Mouse (Mus musculus) layer of hippocampus, adult 2 months (tissue): ENCODE data around the gene Ccdc88a. TPM values are rescaled to one million over a fixed set of nuclear protein-coding genes. Genes with fewer than 3 reads are reported as not detected.
"Not testable (repeated sequence)": the region's sequence is repeated elsewhere in the genome, so short reads cannot be mapped to it uniquely, and the experiment has no call there.

Experiments
- DNase-seq, 2 experiments: peaks; one replicate each; pipeline ENCODE4 v3.0.0; 2022; ENCODE audit warnings: low spot score in 2 of 2
- H3K27ac ChIP-seq: fragments of 200-600 bp; 2 replicates; pipeline ENCODE4 v1.8.1; 2022
- H3K4me3 ChIP-seq: fragments of 200-600 bp; 2 replicates; pipeline ENCODE4 v1.8.1; 2022; ENCODE audit warnings: mild to moderate bottlenecking
- CTCF ChIP-seq: fragments of 200-600 bp; conservative IDR thresholded peaks from 2 replicates; pipeline ENCODE4 v1.8.1; 2022; ENCODE audit warnings: antibody characterized with exemption, mild to moderate bottlenecking, moderate library complexity
- total RNA-seq, 2 experiments: library from RNA; stranded (reverse); gene quantifications; 2 replicates each; pipeline ENCODE4 v1.2.3; 2021

Ccdc88a gene
- total RNA-seq, 2 experiments from 2014 or later: 62.8 to 69.3 TPM

DNA sequence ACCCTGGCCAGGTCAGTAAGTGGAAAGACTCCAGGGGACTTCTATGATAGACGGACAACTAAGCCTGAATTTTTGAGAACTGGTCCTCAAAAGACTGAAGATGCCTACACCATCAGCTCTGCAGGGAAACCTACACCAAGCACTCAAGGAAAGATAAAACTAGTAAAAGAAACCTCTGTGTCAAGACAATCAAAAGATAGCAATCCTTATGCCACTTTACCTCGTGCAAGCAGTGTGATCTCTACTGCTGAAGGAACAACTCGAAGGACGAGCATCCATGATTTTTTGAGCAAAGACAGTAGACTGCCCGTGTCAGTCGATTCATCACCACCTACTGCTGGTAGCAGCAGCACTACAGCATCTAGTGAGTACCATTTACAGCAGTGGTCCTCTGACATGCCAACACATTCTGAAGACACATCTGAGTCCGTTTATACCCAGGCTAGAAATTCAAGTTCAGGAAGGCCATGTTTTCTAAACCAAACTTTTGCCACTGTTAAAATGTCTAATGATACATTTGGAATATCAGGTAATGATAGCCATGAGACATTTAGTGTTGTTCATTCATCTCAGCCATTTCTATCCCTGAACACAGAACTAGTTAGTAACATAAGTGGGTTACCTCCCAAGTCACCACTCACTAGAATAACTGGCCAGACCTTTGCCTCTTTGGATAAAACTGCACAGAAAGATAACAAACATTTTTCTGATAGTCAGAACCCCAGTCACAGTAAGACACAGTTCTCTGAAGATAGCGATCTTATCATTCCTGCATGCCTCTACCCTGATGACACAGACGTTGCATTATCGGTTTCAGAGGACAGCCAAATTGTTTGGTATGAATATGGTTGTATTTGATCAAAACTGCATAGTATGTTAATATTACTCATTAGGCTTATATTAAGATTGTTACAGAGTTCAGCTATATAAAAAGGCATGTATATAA, 130.8 kb downstream of the Ccdc88a start:
- no peak for TF ChIP-seq CTCF
- Histone ChIP-seq H3K4me3 (no peak overlapping the region), H3K27ac (no peak overlapping the region)
- DNase-seq: no peak

DNA sequence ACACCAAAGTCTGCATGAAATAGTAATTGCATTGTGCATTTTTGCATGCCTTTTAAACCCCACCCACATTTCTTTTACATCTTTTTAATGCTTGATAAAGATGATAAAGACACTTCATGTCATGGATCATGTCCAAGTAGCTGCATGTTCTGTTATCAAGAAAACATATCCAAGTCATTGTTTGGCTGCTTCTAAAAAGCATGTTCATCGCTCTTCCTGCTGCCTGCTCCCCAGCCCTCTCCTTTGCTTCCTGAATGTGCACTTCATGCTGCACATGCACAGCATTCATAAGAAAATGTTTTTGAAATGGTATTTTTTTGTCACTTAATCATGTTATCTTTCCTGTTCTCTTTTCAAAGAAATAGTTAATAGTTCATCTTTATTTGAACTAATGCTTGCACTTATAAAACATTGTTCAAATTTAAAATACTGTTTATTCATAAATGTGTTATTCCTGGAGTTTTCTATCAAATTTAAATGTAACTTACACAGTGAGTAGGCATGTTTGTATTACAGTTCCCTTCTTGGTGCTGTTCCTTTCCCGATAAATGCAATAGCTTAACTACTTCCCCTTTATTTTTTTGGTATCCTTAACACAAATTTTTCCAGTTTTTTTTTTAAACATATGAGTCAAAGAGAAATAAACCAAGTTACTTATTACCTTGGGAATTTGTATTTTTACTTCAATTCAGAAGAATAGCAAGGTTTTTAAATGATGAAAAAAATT, 131.6 kb downstream of the Ccdc88a start:
- no peak for TF ChIP-seq CTCF
- no peak overlapping the region for H3K4me3 ChIP-seq
- no peak for DNase-seq
- no peak overlapping the region for H3K27ac ChIP-seq

DNA sequence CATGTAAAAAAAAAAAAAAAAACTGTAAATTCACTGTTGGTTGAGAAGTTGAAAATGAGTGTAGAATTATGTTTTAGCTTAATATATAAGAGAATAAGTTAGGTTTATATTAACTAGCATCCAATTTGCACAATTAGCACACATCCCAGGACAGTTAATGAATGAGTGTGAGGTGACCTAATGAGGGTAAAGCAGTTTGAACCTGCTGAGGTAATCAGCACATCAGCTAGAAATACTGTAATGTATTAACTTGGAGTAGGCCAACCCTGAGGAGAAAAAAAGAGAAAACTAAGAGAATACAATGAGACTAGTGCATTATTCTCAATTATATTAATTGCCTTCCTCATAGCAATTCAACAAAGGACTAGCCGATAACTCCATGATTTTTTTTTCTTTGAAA, 136.0 kb downstream of the Ccdc88a start:
- DNase-seq: no peak
- no peak for TF ChIP-seq CTCF
- H3K4me3 ChIP-seq: no peak overlapping the region
- H3K27ac ChIP-seq: no peak overlapping the region

DNA sequence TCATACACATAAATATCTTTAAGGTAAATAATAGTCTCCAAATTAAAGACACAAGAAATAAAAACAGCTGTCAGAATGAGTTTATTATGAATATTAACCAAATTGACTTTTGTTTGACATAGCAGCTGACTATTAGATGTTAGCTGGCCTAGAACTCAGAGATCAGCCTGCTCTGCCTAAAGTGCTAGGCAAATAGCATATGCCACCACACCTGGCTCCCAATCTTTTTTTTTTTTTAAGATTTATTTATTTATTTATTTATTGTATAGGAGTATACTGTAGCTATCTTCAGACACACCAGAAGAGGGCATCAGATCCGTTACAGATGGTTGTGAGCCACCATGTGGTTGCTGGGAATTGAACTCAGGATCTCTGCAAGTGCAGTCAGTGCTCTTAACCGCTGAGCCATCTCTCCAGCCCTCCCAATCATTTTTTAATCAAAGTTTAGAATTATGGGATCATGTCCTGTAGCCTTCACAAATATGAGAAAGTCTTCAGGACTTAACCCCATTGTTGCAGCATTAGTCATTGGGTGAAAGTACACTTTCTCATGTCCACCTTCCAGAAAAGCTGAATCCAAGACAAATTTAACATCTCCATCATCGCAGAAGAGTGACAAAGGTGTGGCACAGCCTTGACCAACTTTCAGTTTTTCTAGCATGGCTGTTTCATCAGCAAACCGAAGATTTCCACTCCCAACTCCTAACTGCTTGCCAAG, 139.5 kb downstream of the Ccdc88a start:
- no peak overlapping the region for H3K27ac ChIP-seq
- H3K4me3 ChIP-seq: no peak overlapping the region
- no peak for DNase-seq
- TF ChIP-seq CTCF: peak; percentile 52

DNA sequence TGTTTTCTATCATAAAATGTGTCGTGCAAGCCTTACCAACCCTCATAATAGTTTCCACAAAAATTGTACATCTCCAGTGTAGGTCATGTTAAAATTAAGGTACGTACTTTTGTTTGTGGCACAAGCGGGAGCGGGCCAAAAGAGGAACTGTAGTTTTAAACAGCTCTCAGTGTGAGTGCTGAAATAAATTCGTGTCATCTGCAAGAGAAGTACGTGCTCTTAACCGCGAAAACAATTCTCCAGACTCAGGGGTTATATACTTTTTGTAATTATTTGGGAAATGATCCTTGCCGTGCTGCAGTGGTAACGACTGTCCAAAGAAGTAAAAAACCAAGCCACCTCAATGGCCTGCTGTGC, 140.8 kb downstream of the Ccdc88a start:
- Histone ChIP-seq H3K4me3 (peak overlapping the region; percentile 65), H3K27ac (peak overlapping the region; percentile 72; the same call in 1 of the 2 replicates)
- no peak for DNase-seq
- no peak for TF ChIP-seq CTCF

DNA sequence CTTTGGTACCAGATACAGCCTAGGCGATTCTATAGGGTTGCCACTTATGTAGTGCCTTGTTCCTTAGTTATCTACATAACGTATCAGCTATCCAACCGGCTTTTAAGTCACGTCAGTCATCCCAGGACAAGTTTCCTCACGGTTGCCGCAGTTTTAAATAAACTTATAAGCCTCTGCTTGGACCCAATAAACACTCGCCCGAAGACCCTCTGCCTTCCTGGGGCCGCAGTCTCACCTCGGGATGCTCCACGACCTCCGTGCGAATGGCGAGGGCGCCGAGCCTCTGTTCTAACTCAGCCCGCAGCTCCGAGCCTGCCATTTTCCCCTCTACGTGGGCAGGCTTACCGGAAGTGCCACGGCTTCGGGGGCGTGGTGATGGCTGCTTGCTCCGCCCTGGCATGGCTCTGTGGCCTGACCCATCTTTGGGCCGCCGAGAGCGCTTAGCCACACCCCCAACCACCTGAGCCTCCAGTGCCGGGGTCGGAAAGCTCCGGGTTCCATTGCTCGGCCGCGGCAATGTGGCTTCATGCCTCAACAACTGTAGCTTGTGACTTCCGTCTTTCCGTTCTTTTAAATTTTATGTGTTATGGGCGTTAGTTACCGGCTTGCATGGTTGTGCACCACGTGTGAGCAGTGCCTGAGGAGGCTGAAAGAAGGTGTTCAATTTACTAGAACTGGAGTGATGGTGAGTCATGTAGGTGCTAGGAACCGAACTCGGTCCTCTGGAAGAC, 141.4 kb downstream of the Ccdc88a start, which contains the start of gene Prorsd1:
Gene Prorsd1, minus strand, starts transcription at position 352 of the 731 bp plus-strand sequence.
- Histone ChIP-seq H3K4me3 (peak within 1 kb of the TSS; percentile 65), H3K27ac (peak within 1 kb of the TSS; percentile 72)
- DNase-seq: peak; percentile 74 to 76
- no peak for TF ChIP-seq CTCF

DNA sequence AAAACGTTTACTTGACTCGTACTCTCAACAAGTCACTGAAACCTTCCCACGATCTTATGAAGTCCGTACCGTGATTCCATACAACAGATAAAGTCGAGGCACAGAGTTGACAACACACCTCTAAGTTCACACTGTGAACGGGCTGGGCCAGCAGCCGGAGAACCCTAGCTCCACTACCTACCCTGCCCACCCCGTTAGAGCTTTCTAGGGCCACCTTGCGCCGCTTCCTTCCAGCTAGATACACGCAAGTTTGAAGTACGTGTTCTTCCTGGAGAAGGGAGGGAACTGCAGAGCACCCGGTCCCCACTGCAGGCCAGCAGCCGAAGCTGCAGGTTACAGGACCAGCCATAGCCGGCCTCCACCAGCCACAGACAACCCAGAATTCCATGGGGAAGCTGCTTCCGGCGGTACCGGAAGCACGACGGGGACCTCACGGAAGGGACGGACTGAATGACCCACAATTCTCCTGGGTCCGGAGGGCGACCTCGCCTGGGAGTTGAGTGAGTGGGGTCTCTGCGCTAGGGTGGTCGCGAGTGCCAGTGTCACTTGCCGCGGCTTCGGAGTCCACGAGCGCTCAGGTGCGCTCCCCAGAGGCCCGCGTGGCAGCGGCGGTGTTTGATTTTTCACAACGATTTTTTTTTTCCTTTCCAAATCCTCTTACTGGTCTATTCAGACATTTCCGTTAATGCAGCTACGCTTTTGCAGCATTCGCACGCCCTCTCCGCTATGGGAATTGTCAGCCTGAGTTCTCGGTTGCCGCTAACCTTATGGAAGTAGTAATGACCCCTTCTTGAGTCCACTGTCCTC, 152.7 kb downstream of the Ccdc88a start, which contains the start of gene Mtif2:
Gene Mtif2, plus strand, starts transcription at position 421 of the 807 bp plus-strand sequence.
- DNase-seq: peak; percentile 77 to 79
- Histone ChIP-seq H3K27ac (peak within 1 kb of the TSS; percentile 96), H3K4me3 (peak within 1 kb of the TSS; percentile 99)
- TF ChIP-seq CTCF: peak; percentile 41

DNA sequence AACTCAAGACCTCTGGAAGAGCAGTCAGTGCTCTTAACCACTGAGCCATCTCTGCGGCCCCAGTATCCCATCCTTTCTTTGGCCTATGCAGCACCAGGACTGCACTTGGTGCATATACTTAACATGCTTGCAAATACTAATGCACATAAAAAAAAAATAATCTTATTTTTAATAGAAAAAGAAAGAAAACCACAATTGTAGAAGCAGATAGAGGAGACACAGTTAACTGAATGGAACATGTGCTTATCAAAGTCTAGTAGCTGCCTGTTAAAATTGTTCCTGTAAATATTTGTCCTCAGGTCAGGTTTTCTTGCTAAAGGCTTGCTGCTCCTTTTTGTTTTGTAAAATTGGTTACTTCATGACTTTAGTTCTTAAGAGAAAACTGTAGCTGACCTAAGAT, 164.7 kb downstream of the Ccdc88a start:
- no peak for TF ChIP-seq CTCF
- no peak for DNase-seq
- Histone ChIP-seq H3K27ac (no peak overlapping the region), H3K4me3 (no peak overlapping the region)

DNA sequence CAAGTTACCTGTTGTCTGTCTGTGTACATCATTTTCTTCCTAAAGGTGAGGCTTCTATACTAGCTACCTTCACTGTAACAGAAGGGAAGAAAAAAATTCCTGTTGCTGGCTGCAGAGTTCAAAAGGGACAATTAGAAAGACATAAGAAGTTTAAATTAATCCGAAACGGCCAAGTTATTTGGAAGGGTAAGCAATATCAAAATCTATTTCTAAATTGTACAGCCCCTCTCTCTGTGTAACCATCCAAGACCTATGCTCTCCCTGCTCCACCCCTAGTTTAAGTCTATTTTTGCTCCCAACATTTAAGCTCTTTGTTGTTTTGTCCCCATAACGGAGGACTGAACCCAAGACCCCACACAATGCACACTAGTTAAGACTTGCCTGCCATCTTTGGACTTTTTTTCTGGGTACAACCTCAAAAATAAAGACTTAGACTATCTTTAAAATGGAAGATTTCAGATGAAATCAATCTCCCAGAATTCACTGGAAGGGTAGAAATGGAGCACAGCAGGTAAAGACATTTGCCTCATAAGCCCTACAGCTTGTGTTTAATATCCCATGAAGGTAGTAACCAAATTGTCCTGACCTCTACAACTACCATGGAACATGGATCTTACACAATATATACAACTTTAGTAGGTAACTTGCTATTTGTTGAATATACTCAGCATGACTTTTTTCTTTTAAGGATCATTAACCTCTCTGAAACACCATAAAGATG, 170.9 kb downstream of the Ccdc88a start:
- TF ChIP-seq CTCF: no peak

DNA sequence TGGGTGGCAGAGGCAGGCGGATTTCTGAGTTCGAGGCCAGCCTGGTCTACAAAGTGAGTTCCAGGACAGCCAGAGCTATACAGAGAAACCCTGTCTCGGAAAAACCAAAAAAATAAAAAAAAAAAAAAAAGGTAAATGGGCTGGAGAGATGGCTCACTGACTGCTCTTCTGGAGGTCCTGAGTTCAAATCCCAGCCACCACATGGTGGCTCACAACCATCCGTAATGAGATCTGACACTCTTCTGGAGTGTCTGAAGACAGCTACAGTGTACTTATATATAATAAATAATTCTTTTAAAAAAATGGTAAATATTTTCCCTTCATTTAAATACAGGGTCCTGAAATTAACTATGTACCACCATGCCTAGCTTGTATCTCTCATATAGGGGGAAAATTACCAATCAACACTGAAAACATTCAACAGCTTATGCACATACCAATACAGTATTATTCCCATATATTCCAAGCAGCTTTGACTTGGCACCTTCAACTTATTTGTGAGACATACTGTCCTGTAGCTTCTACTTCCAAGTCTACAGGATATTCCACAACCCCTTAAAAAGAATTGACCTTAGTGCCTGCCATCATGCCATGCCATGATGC, 171.8 kb downstream of the Ccdc88a start:
- not testable (repeated sequence) for H3K4me3 ChIP-seq, H3K27ac ChIP-seq, DNase-seq

More for the DNA sequence above, 170.9 kb downstream of the Ccdc88a start:
- H3K27ac ChIP-seq: no peak overlapping the region
- no peak for DNase-seq
- H3K4me3 ChIP-seq: no peak overlapping the region

DNA sequence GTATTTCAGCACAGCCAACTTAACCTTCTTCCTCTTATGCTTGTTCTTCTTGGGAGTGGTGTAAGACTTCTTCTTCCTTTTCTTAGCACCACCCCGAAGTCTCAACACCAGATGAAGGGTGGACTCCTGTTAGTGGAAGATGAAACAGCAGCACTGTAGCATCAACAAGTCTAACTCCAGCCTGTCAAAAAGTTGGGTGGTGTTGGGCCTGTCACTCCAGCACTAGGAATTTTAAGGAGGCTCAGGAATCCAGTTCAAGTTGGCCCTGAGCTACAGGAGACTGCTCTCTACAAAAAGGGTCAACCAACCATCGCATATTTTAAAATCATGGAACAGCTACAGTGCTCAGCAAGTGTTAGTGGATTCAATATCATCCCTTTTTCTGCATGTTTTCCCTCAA, 172.8 kb downstream of the Ccdc88a start:
- not testable (repeated sequence) for DNase-seq, H3K27ac ChIP-seq, H3K4me3 ChIP-seq
